Mouse (Mus musculus): Measurements from ENCODE around the gene RPS10-NUDT3.
"Not testable (repeated sequence)": the region's sequence is repeated elsewhere in the genome, so short reads cannot be mapped to it uniquely, and the experiment has no call there.

RPS10-NUDT3 gene

GRCm38 (mm10) chr17:27642491-27643062 lies 7.6 kb upstream of the RPS10-NUDT3 start:
- DNase-seq (ENCODE audit: low read depth, low spot score): no peak

- not testable (repeated sequence) for DNase-seq (ENCODE audit: low read depth, low spot score)
Measured at GRCm38 (mm10) chr17:27639851-27640250, 4.8 kb upstream of the RPS10-NUDT3 start.

GRCm38 (mm10) chr17:27638921-27639332 lies 3.9 kb upstream of the RPS10-NUDT3 start:
- DNase-seq (ENCODE audit: low read depth, low spot score): no peak

GRCm38 (mm10) chr17:27637333-27637732 lies 2.3 kb upstream of the RPS10-NUDT3 start:
- DNase-seq (ENCODE audit: low read depth, low spot score): no peak

GRCm38 (mm10) chr17:27636132-27637020 lies 1.4 kb upstream of the RPS10-NUDT3 start, which contains the start of gene Rps10:
Gene Rps10 (minus strand): TSS chr17:27636669.
- DNase-seq (ENCODE audit: low read depth, low spot score): no peak

- DNase-seq (ENCODE audit: low read depth, low spot score): not testable (repeated sequence)
Measured at GRCm38 (mm10) chr17:27635575-27635903, 517 bp upstream of the RPS10-NUDT3 start.

GRCm38 (mm10) chr17:27629249-27630020 lies 5.6 kb downstream of the RPS10-NUDT3 start:
- DNase-seq (ENCODE audit: low read depth, low spot score): peak; percentile 74

GRCm38 (mm10) chr17:27628376-27628775 lies 6.6 kb downstream of the RPS10-NUDT3 start:
- no peak for DNase-seq (ENCODE audit: low read depth, low spot score)

GRCm38 (mm10) chr17:27627451-27627850 lies 7.6 kb downstream of the RPS10-NUDT3 start:
- DNase-seq (ENCODE audit: low read depth, low spot score): no peak

- no peak for DNase-seq (ENCODE audit: low read depth, low spot score)
Measured at GRCm38 (mm10) chr17:27626681-27627080, 8.3 kb downstream of the RPS10-NUDT3 start.

GRCm38 (mm10) chr17:27625455-27626251 lies 9.4 kb downstream of the RPS10-NUDT3 start:
- no peak for DNase-seq (ENCODE audit: low read depth, low spot score)

GRCm38 (mm10) chr17:27623360-27624326 lies 11.4 kb downstream of the RPS10-NUDT3 start, which contains the start of gene Nudt3:
Gene Nudt3 (minus strand): TSS chr17:27623495.
- peak; percentile 94 for DNase-seq (ENCODE audit: low read depth, low spot score)

GRCm38 (mm10) chr17:27622611-27623359 lies 12.2 kb downstream of the RPS10-NUDT3 start:
- DNase-seq (ENCODE audit: low read depth, low spot score): no peak

GRCm38 (mm10) chr17:27621705-27622531 lies 13.1 kb downstream of the RPS10-NUDT3 start:
- no peak for DNase-seq (ENCODE audit: low read depth, low spot score)

- DNase-seq (ENCODE audit: low read depth, low spot score): no peak
Measured at GRCm38 (mm10) chr17:27621161-27621560, 13.9 kb downstream of the RPS10-NUDT3 start.

- DNase-seq (ENCODE audit: low read depth, low spot score): peak; percentile 88
Measured at GRCm38 (mm10) chr17:27615388-27615787, 19.6 kb downstream of the RPS10-NUDT3 start.

GRCm38 (mm10) chr17:27613016-27613415 lies 22.0 kb downstream of the RPS10-NUDT3 start:
- DNase-seq (ENCODE audit: low read depth, low spot score): no peak

GRCm38 (mm10) chr17:27611994-27612393 lies 23.0 kb downstream of the RPS10-NUDT3 start:
- DNase-seq (ENCODE audit: low read depth, low spot score): no peak

All from skeletal muscle tissue, adult 2 months (tissue).